Mouse (Mus musculus) embryo, embryonic 9.5 days (tissue): ENCODE results near the gene Tra2a.

ENCODE experiments used
- DNase-seq: peaks from one replicate; pipeline ENCODE4 v3.0.0-alpha.2; 2017; ENCODE audit errors: extremely low spot score

Gene Tra2a

DNA sequence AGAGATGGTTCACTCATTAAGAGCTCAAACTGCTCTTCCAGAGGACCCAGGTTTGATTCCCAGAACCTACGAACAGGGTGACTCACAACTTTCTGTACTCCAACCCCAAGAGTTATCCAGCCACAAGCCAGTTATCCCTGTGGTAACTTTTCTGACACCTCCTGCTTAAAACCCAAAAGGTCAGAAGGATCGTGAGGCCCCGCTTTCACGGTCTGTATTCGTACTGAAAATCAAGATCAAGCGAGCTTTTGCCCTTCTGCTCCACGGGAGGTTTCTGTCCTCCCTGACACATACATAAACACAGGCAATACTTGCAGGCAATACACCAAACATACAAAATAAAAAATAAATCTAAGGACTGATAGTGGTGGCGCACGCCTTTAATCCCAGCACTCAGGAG lies 27.5 kb downstream of the Tra2a start:
- peak; percentile 100 for DNase-seq

DNA sequence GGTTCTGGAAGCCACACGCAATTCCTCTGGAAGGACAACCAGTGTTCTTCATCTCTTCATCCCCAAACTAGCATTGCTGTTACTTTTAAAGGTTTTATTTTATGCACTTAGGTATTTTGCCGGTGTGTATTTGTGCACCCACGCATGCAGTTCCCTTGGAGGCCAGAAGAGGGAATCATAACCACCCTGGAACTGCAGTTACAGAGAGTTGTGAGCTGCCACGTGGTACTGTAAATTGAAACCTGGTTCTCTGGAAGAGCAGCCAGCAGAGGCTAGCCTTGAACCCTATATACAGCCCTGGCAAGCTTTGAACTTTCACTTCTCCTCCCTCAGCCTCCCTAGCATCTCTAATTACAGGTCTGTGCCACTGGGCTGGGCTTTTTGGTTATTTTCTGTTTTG lies 30.5 kb downstream of the Tra2a start:
- no peak for DNase-seq

DNA sequence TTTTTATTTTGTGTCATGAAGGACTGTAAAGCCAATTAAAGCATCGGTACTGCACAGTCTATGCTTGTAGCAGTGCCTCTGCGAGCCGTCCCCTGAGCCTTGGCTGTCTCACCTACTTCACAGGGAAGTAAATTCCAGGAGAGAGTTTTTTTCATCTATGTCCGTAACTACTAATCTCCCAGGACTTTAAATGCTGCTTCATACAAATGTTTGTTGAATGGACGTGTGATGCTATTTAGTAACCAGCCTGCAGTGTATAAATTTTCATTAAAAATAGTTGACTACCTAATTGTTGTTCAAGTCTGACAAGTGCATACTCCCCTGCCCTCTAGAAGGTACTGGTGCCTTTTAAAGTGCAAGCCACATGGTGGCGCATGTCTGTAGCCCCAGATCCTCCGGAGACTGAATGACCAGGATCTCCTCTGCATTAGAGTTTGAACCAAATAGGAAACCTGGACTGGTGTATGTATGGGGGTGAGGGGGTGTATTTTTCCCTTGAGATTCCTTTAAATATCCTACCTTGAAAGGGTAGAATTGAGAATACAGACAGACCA lies 35.6 kb downstream of the Tra2a start:
- DNase-seq = no peak

DNA sequence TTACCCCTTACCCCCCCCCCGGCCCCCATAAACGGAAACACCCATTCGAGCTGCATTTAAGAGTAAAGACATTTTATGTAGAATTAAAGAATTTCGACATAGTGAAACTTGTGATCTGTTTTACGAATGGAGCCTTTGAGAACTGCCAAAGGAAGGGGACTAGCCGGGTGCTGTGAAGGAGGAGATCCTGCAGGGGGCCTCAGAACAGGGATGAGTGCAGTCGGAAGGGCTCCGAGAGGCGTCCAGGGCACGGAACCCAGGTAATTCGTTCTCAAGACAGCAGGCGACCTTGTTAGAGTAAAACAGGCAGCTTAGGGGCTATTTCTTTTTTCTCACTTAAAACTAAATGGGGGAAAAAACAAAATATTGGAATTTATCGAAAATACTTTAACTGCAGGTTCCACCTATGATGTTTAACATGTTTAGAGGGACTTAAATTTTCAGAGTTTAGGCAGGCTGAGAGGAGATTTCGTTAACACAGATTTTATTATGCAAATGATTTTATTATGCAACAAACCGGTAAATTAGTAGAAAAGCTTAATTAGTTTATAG lies 36.6 kb downstream of the Tra2a start:
- DNase-seq = peak; percentile 72

DNA sequence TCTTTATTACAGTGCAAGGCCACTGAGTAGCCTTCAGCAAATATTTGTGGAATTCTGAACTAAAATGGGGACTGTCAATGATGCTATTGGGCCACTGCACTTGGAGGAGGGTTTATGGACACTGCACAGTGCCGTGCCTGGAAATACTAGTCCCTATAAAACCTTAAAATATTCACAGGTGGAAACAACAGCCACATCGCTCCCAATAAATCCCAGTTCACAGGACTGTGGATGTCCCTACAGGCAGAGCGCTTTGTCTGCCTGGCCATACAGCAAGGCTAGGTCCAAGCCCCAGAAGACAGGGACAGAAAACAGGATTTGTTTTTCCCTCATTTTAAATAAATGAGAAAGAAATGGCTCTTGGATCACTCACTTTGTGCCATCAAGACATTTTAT lies 38.1 kb downstream of the Tra2a start:
- DNase-seq = no peak

DNA sequence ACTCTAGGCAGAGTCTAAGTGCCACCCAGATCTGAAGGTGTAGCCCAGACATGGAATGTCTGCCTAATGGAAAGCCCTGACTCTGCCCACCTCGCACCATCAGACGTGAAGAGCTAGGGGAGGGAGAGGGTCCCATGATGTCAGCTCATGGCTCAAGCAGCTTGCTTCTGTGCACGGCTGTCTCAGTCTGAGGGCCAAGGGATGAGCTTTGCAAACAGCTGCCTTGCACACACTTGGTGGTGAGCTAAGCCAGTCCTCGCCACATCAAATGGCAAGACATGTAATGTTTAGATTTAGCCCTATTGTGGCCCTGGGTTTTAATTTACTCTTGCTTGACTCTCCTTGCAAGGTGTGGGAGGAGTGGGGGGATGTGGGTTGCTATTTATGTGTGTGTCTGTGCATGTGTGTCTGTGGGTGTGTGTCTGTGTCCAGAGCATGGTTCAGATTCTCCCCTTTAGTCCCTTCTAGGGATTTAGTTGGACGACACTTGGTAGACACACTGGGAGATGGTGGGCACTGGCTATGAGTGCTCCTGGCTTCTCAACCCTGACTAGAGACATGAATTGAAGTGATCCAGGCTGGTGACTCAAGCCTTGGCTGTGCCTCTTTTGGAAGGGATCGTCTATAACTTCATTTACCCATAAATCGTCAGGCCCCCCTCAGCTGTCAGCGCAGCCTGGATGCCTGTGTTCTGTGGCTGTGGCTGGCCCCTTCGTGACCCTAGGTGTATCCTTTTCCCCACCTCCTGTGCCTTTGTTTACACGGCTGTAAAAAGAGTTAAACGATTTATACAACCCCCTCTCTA lies 38.7 kb downstream of the Tra2a start:
- DNase-seq = no peak

DNA sequence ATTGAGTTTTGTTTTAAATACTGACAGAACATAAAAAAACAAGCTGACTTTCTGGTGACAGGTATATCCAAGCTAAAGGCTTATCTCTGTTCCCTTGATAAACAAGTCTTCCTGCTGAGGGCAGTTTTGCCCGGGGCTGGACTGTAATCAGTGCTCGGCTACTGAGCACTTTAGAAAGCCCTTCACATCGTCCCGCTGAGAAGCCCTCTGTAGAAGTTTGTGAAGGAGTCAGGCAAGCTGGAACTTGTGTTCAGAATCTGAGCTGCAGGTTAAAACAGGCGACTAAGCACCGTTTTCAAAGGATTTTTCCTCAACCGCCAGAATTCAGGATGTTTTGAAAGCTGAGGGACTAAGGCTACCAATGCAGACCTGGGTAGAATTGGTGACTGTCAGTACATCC lies 41.9 kb downstream of the Tra2a start:
- DNase-seq = peak; percentile 36

DNA sequence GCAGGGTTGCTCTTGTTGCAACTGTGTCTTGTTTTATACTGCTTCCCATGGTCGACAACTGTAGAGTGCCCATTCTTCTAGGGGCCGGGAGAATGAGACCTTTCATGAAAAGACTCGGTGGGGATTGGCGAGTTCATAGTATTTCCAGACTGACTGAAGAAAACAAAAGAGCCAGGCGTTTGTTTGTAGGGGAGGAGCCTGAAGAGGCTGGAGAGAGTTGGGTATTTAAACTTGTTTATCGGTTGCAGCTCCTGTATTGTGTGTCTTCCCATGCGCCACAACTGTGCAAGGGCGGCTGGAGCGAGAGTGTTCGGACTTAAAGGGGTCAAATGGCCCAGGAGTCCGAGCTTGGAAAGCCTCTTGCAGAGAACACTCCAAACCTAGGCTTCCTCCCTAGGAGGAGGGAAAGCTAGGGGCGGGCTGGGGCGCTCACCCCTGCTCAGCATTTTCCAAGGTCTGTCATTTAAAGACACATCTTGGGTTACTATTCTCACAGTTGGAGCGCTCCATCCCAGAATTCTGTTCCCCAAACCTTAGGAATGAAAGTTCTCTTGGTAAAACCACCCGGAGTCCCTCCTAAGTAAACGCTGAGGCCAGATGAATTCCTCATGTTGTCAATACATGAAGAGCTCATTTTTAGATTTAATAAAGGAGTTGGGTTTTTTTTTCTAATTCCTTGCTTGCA lies 43.8 kb downstream of the Tra2a start:
- peak; percentile 81 for DNase-seq

DNA sequence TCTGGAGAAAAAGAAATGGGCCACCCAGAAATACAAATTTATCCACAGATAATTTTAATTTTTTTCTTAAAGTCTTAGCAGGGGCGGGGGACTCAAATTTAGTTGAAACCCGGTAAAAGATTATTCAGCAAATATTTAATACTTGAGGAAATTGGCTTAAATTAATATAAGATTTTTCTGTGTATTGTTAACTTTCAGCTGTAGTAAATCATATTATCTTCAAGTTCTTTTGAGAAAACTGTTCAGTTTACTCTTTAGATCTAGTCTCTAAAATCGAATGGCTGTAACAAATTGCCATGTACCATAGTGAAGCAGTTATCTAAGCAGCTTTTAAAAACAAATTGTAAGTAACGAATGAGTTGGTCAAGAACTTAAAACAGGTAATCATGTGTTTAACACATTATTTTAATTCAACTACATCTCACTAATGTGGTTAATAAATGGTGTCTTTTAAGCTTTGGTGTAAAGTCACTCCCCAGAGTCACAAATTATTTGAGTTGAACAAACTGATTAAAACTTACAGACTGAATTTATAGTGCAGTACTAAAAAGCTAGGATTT lies 44.8 kb downstream of the Tra2a start:
- no peak for DNase-seq

DNA sequence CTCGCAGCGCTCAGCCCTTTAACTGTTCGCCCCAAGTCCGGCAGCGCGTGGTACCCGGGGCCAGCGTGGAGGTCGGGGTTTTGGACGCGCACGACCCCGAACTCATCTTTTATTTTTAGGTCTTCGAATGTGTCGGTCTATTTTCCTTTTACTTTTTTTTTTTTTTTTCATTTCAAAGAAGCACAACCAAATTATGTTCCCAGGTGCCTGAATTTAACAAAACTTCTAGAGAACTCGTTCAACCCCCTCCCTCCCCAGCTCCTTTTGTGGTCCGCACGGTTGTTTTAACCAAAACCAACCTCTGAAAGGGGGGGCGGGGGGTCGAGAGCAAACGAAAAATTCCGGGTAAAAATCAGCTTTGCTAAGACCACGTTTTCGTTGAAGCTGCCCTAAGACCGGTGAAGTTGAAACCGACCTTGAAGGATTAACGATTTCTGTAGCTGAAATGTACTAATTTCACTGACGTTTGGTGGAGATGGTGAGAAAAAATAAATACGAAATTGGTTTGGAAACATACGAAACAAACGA lies 45.5 kb downstream of the Tra2a start:
- no peak for DNase-seq

DNA sequence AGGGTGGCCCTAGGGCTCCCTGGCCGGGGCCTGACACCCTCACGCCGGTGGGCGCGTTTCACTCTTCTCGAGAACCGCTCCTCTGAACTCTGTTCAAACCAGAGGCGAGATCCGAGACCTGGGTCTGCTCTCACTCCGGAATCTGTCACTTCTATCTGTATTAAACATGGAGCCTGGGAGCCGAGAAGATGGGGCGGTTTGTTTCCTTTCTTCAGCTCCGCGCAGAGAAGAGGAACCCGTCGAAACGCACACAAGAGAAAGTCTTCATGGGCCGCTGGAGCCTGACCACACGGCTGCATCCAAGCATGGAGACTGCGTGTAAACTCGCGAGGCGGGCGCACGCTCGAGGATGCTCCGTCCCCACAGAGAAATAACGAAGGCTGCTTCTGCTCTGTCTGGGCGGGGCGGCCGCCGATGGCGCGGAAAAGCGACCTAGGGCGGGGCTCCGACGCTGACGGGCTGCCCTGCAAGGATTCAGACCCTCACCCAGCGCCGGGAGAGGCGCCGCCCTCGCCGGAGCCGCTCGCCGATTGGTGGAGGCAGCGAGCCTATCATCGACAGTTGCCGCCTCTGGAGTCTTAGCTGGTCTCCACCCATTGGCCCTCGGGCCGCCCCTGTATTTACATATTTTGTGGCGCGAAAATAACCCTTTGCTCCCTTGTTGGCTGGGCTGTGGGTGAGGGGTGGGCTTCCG lies 46.1 kb downstream of the Tra2a start:
- peak; percentile 98 for DNase-seq

DNA sequence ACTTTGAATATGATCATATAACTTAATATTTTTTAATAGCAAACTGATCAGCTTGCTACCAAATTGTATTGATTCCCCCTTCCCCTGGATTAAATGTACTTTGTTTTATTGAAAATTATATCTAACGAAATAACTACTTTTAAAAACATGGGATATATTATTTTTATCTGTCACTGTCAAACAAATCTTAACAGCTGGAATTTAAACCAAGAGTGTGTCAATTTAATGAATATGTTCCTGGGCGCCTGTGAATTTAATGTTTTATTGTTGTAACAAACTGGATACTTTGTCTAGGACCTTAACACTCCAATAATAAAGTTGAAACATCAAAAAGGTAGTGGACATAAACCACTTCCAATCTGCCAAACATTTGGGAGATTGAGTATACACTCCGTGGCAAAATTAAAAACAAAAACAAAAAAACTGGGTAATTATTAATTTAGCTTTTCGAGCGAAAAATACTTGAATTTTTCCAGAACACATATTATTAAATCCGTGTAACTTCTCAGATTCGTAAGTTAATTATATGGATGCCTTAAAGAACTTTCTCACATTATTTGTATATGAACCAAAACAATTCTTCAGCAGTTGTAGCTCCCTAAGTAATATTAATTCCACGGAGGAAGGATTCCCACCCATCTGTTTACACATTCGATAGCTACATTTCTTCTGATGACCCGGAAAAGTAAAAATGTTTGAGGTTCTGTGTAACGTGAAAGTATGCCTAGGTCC lies 46.9 kb downstream of the Tra2a start:
- DNase-seq = no peak

DNA sequence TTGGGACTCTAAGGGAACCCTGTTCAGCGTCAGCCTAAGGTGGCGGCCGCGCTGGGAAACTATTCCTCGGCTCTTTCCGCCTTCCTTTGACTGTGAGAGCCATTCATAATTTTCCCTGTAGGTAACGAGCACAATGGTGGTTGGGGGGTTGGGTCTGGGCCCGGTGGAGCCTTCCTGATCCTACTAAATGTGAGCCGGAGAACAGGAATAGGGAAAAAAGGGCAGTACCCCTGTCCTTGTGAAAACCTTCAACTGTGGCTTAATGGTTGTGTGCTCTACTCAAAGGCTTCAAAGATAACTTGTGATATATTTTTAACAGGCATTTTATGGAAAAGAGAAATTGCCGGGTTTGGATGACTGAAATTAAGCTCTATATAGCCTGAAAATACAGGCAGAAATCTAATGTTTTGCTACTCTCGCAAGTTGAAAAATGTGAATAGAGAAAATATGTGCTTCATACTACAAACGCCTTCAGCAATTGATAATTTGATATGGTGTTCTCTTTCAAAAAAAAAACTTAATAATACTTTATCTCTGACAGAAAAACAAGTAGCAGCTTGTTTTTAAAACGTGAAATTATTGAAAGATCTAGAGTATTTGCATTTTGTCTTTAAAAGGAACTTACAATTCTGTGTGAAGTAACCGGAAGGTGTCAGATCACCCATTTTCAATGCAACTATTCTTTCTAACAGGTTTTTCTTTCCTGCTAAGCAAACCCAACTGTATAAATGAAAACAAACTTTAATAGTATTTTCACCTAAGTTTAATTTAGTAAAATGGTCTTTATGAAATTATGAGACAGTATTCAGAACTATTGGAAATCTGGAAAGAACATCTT lies 47.9 kb downstream of the Tra2a start:
- DNase-seq = no peak

DNA sequence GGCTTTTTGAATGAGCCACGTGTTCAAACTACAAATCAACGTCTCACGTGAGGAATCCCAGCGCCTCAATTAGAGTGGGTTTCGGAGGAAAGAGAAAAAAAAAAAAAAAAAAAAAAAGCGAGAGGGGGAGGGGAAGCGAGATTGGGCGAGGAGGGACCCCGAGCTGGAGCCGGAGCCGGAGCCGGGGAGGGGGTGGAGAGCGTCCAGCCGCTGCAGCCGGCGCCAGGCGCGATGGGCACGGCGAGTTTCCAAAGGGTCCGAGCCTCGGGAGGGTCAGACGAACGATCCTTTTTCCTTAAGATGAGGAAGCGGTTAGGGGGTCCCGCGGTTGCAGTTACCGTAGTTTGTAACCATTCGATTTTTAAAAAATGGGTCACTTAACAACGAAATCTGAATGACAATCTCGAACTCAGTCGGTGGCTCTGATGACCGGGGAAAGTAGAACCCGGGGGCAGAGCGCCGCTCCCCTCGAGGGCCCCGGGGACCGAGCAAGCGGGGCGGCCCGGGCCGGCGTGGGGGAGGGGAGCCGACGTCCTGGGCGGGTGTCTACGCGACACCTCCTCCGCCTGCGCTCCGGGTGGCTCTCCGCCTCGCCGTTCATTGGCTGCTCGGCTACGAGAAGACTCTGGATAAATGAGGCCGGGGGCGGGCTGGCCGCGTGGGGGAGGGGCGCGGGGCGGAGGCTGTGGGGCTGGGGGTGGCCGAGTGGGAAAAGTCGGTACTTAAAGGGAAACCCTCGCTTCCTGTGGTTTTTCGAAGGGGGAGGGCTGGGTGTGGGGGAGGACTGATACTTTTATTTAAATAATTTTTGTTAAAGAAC lies 48.7 kb downstream of the Tra2a start, which contains the start of gene Igf2bp3:
Gene Igf2bp3, minus strand, starts transcription at position 30 of the 820 bp plus-strand sequence.
- peak; percentile 99 for DNase-seq

DNA sequence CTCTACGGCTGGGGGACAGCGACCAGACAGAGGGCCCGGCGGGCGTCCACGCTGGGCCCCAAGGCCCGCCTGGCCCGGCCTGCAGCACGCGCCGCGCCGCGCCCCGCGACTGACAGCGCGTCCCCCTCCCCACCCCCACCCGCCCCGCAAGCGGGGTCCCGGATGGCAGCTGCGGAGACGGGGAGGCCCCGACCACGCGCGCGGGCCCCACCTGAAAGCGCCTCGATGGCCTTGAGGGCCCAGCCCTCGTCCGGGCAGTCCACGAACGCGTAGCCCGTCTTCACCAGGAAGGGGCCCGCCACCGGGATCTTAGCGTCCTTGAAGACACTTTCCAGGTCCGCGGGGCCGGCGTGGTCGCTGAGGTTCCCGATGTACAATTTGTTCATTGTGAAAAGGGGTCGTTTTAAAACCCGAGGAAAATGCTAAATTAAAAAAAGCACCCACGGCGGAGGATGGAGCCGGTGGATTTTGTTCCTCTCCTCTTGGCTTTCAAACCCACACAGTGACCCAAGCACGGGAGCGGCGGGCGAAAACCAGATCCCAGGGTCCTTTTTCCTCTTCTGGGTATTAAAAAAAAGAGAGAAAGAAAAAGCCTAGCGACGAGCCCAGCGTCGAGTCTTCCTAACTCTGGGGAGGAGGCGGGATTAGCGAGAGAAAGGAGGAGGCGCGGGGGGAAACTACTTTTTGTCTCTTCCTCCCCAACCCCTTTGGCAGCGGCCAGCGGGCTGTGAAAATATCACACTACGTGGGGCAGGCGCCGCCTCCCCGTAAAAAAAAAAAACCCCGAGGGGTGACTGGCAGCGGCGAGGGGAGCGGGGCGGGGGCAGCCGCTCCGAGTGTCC lies 49.5 kb downstream of the Tra2a start:
- DNase-seq = peak; percentile 89

DNA sequence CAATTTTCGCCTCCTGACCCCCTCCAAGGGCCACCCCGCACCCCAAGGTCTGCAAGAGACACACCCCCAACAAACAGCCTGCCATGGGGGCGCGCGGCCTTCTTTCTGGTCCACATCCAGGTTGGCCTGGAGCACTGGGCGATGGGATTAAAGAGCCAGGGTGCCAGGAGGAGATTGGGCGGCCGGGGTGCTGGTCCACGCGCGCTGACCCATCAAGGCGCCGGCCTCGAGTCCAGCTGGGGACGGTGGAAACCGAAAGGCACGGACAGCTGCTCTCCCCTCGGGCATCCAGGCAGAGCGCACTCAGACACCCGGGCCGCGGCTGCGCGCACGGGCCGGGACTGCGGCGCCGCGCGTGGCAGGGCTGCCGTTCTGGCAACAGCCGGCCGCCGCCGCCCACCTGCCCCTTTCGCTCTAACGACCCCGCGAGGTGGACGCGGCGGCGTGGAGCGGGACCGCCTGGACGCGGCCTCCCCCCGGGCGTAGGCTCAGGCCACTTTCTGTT lies 50.2 kb downstream of the Tra2a start:
- DNase-seq = no peak

DNA sequence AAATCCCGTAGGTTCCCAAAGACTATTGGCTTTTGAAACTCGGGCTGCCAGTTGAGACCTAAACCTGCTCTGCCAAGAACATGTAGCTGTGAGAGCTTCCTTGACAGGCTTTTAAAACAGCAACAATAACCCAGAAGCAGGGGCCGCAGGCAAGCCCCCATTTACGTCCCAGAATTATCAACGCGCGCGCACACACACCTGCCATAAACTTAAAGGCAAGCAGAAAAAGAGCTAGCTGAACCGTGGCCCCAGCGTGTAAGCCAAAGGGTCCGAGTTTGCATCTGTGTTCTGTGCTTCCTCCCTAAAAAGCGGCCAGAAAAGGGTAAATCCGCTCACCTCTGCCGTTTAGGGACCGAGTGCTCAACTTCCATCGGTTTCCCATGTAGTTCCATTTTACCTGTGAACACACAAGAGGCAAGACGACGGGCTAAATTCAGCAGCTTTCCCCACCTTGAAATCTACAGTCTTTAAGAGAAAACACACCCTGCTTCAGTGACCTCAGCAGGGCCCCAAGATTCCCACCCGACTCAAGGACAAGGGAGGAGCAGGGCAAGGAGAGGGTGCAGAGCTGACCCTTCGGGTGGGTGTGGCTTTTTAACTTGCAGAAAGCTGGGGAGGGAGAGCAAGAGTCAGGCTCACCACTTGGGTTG lies 50.8 kb downstream of the Tra2a start:
- no peak for DNase-seq
